Mouse (Mus musculus): ENCODE measurements at regions not wholly inside any gene's neighbourhood (a gene's known extent, or its start where the extent isn't known, plus 50 kb on each side); places are given as distances from the start of the nearest gene placed in this dataset.

- TF ChIP-seq CTCF (IDR thresholded peaks at IDR 0.05; ENCODE audit: borderline replicate concordance, extremely low read depth, insufficient read depth, insufficient read length) (peak; percentile 59; the same call in 1 of the 2 replicates), POLR2A (IDR thresholded peaks at IDR 0.05; ENCODE audit: borderline replicate concordance, extremely low read depth, insufficient read depth, insufficient read length, poor library complexity, severe bottlenecking) (no peak)
Measured at GRCm38 (mm10) chr14:105474991-105475553, 216.7 kb downstream of the Ndfip2 start.

Measured in brain, embryonic 14.5 days (tissue).